Mouse (Mus musculus) brain, embryonic 14.5 days (tissue): Measurements from ENCODE around the gene Pomp.
A peak's percentile ranks its signal among the peaks of the same experiment; 100 is the strongest.

Source experiments
- CTCF ChIP-seq: fragments of 200-500 bp; IDR thresholded peaks from 2 replicates; pipeline ENCODE4 v1.5.1; 2012; ENCODE audit warnings: inconsistent platforms, mild to moderate bottlenecking, moderate library complexity, borderline replicate concordance; ENCODE audit not compliant: insufficient read depth, insufficient read length; ENCODE audit errors: extremely low read depth
- POLR2A ChIP-seq: fragments of 200-500 bp; IDR thresholded peaks from 2 replicates; pipeline ENCODE4 v1.6.1; 2012; ENCODE audit warnings: mild to moderate bottlenecking, inconsistent platforms, borderline replicate concordance; ENCODE audit not compliant: poor library complexity, insufficient read depth, insufficient read length, severe bottlenecking; ENCODE audit errors: extremely low read depth

DNA sequence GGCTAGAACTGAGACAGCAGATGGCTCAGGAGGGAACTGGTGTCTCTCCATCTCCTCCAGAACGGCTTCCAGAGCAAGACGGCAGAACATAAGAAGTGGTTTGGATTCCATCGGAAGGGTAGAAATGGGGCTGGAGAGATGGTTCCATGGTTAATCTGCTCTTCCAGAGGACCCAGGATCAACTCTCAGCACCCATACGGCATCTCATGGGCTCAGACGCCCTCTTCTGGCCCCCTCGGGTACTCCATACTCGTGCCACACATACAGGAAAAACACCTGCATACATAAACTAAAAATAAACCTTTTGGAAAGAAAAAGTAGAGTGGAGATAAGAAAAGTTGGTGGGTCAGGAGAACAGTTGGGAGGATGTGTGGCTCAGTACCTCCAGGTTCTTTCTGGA is 40.4 kb upstream of the Pomp start:
- TF ChIP-seq POLR2A (no peak), CTCF (0 out of 2 replicates have a peak, but pooled peaks have one; percentile 8)
